Mouse (Mus musculus): ENCODE results near the gene Dlg2. TPM values are rescaled to one million over a fixed set of nuclear protein-coding genes. Genes with fewer than 3 reads are reported as not detected.

Dlg2 gene
- total RNA-seq, 1 experiment from 2014 or later, result 71.9 TPM

GRCm38 (mm10) chr7:91936193-91936592 is 1459.7 kb downstream of the Dlg2 start:
- DNase-seq, result no peak

- DNase-seq, result no peak
Observed at GRCm38 (mm10) chr7:91943224-91943623, 1466.8 kb downstream of the Dlg2 start.

GRCm38 (mm10) chr7:91955584-91955983 is 1479.1 kb downstream of the Dlg2 start:
- DNase-seq, result no peak

- DNase-seq, result no peak
Observed at GRCm38 (mm10) chr7:91962956-91963355, 1486.5 kb downstream of the Dlg2 start.

- DNase-seq, result no peak
Observed at GRCm38 (mm10) chr7:91972970-91973369, 1496.5 kb downstream of the Dlg2 start.

GRCm38 (mm10) chr7:92003769-92004455 is 1527.4 kb downstream of the Dlg2 start:
- DNase-seq, result no peak

- DNase-seq, result no peak
Observed at GRCm38 (mm10) chr7:92005681-92006425, 1529.4 kb downstream of the Dlg2 start.

- no peak for DNase-seq
Observed at GRCm38 (mm10) chr7:92008702-92009101, 1532.2 kb downstream of the Dlg2 start.

- no peak for DNase-seq
Observed at GRCm38 (mm10) chr7:92024928-92025327, 1548.5 kb downstream of the Dlg2 start.

GRCm38 (mm10) chr7:92025465-92026056 is 1549.1 kb downstream of the Dlg2 start:
- DNase-seq, result no peak

GRCm38 (mm10) chr7:92027049-92027448 is 1550.6 kb downstream of the Dlg2 start:
- peak; percentile 85 for DNase-seq

- no peak for DNase-seq
Observed at GRCm38 (mm10) chr7:92034256-92034655, 1557.8 kb downstream of the Dlg2 start.

GRCm38 (mm10) chr7:92040187-92040586 is 1563.7 kb downstream of the Dlg2 start:
- no peak for DNase-seq

- no peak for DNase-seq
Observed at GRCm38 (mm10) chr7:92040785-92041411, 1564.4 kb downstream of the Dlg2 start.

- no peak for DNase-seq
Observed at GRCm38 (mm10) chr7:92044966-92045365, 1568.5 kb downstream of the Dlg2 start.

GRCm38 (mm10) chr7:92047271-92047670 is 1570.8 kb downstream of the Dlg2 start:
- no peak for DNase-seq

GRCm38 (mm10) chr7:92048876-92049275 is 1572.4 kb downstream of the Dlg2 start:
- no peak for DNase-seq

GRCm38 (mm10) chr7:92066851-92067250 is 1590.4 kb downstream of the Dlg2 start:
- no peak for DNase-seq

GRCm38 (mm10) chr7:92087429-92087828 is 1611.0 kb downstream of the Dlg2 start:
- no peak for DNase-seq

GRCm38 (mm10) chr7:92093860-92094259 is 1617.4 kb downstream of the Dlg2 start:
- DNase-seq, result peak; percentile 78

GRCm38 (mm10) chr7:92095198-92095597 is 1618.7 kb downstream of the Dlg2 start:
- no peak for DNase-seq

GRCm38 (mm10) chr7:92100847-92101246 is 1624.4 kb downstream of the Dlg2 start:
- DNase-seq, result no peak

All from adrenal gland, postnatal 14 days (tissue).